Mouse (Mus musculus) G1E (cell line): Measurements from ENCODE around the gene Sdr9c7. TPM values are rescaled to one million over a fixed set of nuclear protein-coding genes. Genes with fewer than 3 reads are reported as not detected.
"Not testable (repeated sequence)": the region's sequence is repeated elsewhere in the genome, so short reads cannot be mapped to it uniquely, and the experiment has no call there.

ENCODE experiments used
- ATAC-seq: 2 replicates; pipeline ENCODE4 v1.8.0; 2016; ENCODE audit warnings: mild to moderate bottlenecking; ENCODE audit not compliant: insufficient number of reproducible peaks, poor library complexity, low FRiP score, severe bottlenecking; ENCODE audit errors: extremely low read depth
- DNase-seq: peaks from one replicate; pipeline ENCODE4 v3.0.0; 2012; ENCODE audit warnings: low spot score
- H3K27me3 ChIP-seq: 2 replicates; pipeline ENCODE4 v1.6.1; 2012; ENCODE audit warnings: mild to moderate bottlenecking, low read length, inconsistent platforms; ENCODE audit not compliant: insufficient read depth
- H3K36me3 ChIP-seq: replicated peaks from 2 replicates; pipeline ENCODE3; 2012; ENCODE audit warnings: mild to moderate bottlenecking, inconsistent platforms
- H3K4me1 ChIP-seq: 2 replicates; pipeline ENCODE4 v1.6.1; 2012; ENCODE audit warnings: low read depth, low read length, inconsistent platforms, mixed read lengths; ENCODE audit not compliant: insufficient read depth
- H3K4me3 ChIP-seq: 2 replicates; pipeline ENCODE4 v1.5.1; 2012; ENCODE audit warnings: low read depth, mild to moderate bottlenecking, inconsistent platforms, low read length, moderate library complexity, mixed read lengths
- H3K9me3 ChIP-seq: replicated peaks from 2 replicates; pipeline ENCODE4 v1.6.1; 2012; ENCODE audit warnings: inconsistent platforms
- CTCF ChIP-seq: IDR thresholded peaks from 2 replicates; pipeline ENCODE4 v1.5.1; 2012; ENCODE audit warnings: low read depth, low read length, inconsistent platforms, mixed read lengths
- GATA1 ChIP-seq: IDR thresholded peaks from 2 replicates; pipeline ENCODE4 v1.6.1; 2012; ENCODE audit warnings: borderline replicate concordance, low read length, inconsistent platforms, mixed read lengths
- GATA2 ChIP-seq: IDR thresholded peaks from 2 replicates; pipeline ENCODE4 v1.6.1; 2012; ENCODE audit warnings: low read depth, low read length, inconsistent platforms, borderline replicate concordance
- POLR2AphosphoS5 ChIP-seq: IDR thresholded peaks from 2 replicates; pipeline ENCODE4 v1.6.1; 2012; ENCODE audit warnings: low read depth, low read length, inconsistent platforms; ENCODE audit not compliant: insufficient replicate concordance
- TAL1 ChIP-seq: conservative IDR thresholded peaks from 2 replicates; pipeline ENCODE4 v1.6.1; 2012; ENCODE audit warnings: low read depth, low read length, inconsistent platforms, mixed read lengths
- polyA plus RNA-seq: library from polyadenylated mRNA; stranded (reverse); fragments of >175 nt; gene quantifications from 2 replicates; pipeline ENCODE4 v1.2.3, GENCODE M21; 2012
- total RNA-seq, 2 experiments: library from RNA; stranded (forward) in 1 of 2; stranded (reverse) in 1 of 2; fragments of 200-1000 nt in 1 of 2; fragments of >200 nt in 1 of 2; fragmentation: Nextera tagmentation in 1 of 2; gene quantifications; 2 replicates each; pipeline ENCODE4 v1.2.3; 2014 to 2017

The Sdr9c7 gene
- total and polyA plus RNA-seq, 3 experiments = 0.05 TPM; not detected in 2

DNA sequence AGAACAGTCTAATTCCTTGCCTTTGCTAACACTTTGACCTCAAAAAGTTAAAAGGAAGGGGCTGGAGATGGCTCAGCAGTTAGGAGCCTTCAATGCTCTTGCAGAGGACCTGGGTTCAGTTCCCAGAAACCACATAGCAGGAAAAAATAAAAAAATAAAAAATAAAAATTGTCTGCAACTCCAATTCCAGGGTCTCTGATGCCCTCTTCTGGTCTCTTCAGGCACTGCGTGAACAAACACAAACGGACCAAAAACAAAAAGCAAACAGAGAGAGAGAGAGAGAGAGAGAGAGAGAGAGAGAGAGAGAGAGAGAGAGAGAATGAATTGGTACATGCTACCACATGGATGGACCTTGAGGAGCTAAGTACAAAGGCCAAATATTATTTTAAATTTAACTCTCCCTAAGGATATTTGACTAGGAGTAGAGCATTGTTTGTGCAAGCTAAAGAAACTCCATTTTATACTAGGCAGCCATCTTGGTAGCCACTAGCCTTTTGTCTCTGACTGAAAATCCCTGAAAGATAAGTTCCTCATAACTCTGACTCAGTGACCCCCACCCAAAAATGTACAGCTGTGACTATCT, 39.2 kb downstream of the Sdr9c7 start:
- no peaks in the 10 kb centered on the region for H3K27me3 ChIP-seq
- H3K9me3 ChIP-seq = peaks cover 6% of the 10 kb centered on the region
- H3K4me1 ChIP-seq = peaks cover 16% of the 10 kb centered on the region; the same call in 1 of the 2 replicates
- DNase-seq = no peak
- no peaks in the 10 kb centered on the region for H3K36me3 ChIP-seq
- H3K4me3 ChIP-seq = no peak overlapping the region
- TF ChIP-seq TAL1 (no peak), POLR2AphosphoS5 (no peak), GATA1 (no peak), CTCF (no peak), GATA2 (no peak)
- ATAC-seq = no peak

DNA sequence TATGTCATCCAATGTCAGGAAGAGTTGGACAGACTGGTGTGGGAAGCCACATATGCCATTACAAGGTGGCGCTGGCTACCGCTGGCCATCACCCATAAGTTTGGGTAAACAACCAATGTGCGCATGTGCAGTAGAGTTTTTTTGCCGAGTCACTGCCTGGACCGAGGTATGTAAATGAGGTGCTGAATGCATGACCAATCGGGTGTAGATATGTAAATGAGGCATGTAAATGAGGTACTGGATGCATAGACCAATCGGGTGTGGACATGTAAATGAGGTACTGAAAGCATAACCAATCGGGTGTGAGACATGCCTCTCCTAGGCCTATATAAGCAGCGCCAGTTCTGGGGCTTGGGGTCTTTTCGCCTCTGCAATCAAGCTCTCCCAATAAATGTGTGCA, 41.3 kb downstream of the Sdr9c7 start:
- H3K9me3 ChIP-seq, H3K36me3 ChIP-seq, H3K27me3 ChIP-seq, ATAC-seq, H3K4me3 ChIP-seq, DNase-seq: not testable (repeated sequence)
- peaks cover 12% of the 10 kb centered on the region; the same call in 1 of the 2 replicates for H3K4me1 ChIP-seq

DNA sequence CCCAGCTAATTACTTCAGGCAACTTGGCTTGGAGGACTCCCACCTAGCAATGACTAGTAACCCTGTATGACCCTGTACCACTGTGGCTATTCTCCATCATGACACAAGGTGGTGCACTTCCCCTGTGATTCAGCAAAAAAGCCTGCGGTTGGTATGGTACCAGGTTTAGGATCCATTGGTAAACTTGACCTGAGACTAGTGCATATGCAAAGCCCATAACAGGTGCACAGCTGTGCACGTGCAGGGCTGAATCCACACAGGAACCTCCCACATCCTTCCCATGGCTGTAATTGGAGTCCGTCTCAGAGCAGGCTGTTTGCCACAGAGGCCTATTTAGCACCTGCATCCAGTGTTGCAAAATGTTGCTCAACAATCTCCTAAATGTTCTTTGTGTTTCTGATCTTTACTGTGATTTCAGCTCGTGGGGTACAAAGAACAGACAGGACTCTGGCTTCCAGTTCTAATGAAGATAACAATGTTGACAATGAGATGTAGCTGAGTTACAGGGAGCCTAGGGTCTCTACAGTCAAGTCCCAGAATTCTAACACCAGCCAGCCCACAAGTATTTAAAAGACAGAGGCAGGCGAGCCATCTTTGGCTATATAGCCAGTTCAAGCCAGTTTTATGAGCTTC, 47.2 kb downstream of the Sdr9c7 start:
- ATAC-seq (peak; percentile 63; the same call in 1 of the 2 replicates), DNase-seq (peak; percentile 43)
- Histone ChIP-seq H3K4me3 (no peak overlapping the region), H3K36me3 (no peaks in the 10 kb centered on the region), H3K4me1 (peaks cover 5% of the 10 kb centered on the region; the same call in 1 of the 2 replicates), H3K27me3 (peaks cover 9% of the 10 kb centered on the region; the same call in 1 of the 2 replicates), H3K9me3 (no peaks in the 10 kb centered on the region)
- TF ChIP-seq CTCF (peak; percentile 82), TAL1 (no peak)

DNA sequence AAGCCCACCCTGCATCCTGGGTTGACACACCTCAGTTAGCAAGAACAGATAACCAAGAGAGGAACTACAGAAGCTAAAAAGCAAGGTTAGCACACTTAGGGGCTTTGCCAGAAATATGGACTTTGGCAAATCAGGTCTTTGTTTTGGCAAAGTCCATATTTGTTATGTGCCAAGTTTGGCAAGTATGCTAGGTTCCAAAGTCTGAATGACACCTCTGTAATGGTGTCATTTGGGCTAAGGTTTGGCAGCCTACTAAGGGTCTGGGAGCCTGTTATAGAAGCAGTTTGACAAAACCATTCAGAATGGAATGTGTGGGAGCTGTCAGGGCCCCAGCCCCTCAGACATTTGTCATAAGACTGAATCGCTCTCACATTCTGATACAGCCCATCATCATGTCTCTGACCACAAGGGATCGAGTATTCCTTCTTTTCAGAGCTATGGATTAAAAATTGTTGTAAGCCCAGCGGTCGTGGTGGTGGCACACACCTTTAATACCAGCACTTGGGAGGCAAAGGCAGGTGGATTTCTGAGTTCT, 51.3 kb downstream of the Sdr9c7 start:
- no peak overlapping the region for H3K4me3 ChIP-seq
- no peaks in the 10 kb centered on the region for H3K36me3 ChIP-seq
- no peak for TF ChIP-seq CTCF
- no peak for TF ChIP-seq TAL1
- no peak for TF ChIP-seq GATA1
- TF ChIP-seq POLR2AphosphoS5 = no peak
- no peak for TF ChIP-seq GATA2
- DNase-seq = no peak
- H3K4me1 ChIP-seq = peaks cover 5% of the 10 kb centered on the region; the same call in 1 of the 2 replicates
- no peaks in the 10 kb centered on the region for H3K9me3 ChIP-seq
- peaks cover 22% of the 10 kb centered on the region for H3K27me3 ChIP-seq
- no peak for ATAC-seq

DNA sequence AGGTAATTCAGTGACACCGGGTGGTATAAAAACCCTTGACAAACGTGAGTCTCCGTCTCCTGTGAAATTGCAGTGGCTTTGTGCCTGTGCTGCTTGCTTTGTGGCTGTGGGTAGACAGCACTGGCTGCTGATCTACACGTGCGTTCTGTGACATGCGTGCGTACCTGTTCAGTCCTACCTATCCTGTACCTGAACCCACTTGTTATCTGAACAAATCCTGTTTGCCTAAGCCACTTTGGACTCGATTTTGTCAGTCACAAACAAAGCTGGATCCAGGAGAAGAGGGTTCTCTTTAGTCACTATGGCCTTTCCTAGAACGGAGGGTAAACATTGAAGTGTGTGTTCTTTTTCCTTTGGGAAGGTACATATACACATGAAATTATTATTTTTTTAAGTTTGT, 53.1 kb downstream of the Sdr9c7 start:
- H3K4me3 ChIP-seq = no peak overlapping the region
- peaks cover 22% of the 10 kb centered on the region for H3K27me3 ChIP-seq
- ATAC-seq = no peak
- no peaks in the 10 kb centered on the region for H3K9me3 ChIP-seq
- peaks cover 2% of the 10 kb centered on the region for H3K4me1 ChIP-seq
- H3K36me3 ChIP-seq = no peaks in the 10 kb centered on the region
- no peak for DNase-seq
- TF ChIP-seq CTCF (no peak), POLR2AphosphoS5 (no peak), GATA2 (no peak), TAL1 (no peak), GATA1 (no peak)

GRCm38 (mm10) chr10:127951821-127952220, 53.5 kb downstream of the Sdr9c7 start:
- H3K4me3 ChIP-seq = no peak overlapping the region
- no peak for DNase-seq
- no peaks in the 10 kb centered on the region for H3K36me3 ChIP-seq
- no peak for ATAC-seq
- peaks cover 3% of the 10 kb centered on the region for H3K4me1 ChIP-seq
- H3K9me3 ChIP-seq = no peaks in the 10 kb centered on the region
- TF ChIP-seq CTCF (no peak), TAL1 (no peak), POLR2AphosphoS5 (no peak), GATA2 (no peak), GATA1 (no peak)
- peaks cover 22% of the 10 kb centered on the region for H3K27me3 ChIP-seq

DNA sequence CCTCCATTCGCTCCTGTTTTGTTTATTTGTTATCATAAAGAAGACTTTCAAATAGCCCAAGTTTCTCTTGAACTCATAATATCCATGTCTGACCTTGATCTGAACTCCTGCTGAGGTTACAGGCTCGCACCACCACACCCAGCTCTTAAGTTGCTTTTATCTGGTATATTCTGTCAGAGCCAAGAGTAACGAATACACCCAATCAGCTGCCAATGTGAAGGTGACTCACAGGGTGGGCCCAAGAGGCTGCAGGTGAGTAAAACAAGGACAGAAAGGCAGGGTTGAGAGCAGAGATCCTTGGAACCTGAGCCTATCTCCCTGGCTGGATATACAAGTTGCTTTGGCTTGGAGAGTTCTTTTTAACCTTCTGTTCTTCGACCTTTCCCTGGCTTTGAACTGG, 56.7 kb downstream of the Sdr9c7 start:
- H3K4me1 ChIP-seq = peaks cover 3% of the 10 kb centered on the region
- DNase-seq (no peak), ATAC-seq (no peak)
- TF ChIP-seq POLR2AphosphoS5 (no peak), GATA2 (no peak), TAL1 (no peak), GATA1 (no peak), CTCF (no peak)
- peaks cover 13% of the 10 kb centered on the region for H3K27me3 ChIP-seq
- no peaks in the 10 kb centered on the region for H3K9me3 ChIP-seq
- no peak overlapping the region for H3K4me3 ChIP-seq
- no peaks in the 10 kb centered on the region for H3K36me3 ChIP-seq
